Mouse (Mus musculus): Measurements from ENCODE around the gene Crtc3. TPM values are rescaled to one million over a fixed set of nuclear protein-coding genes. Genes with fewer than 3 reads are reported as not detected.

The Crtc3 gene
- polyA plus RNA-seq (2012; rRNA removed): 15.9 and 16.8 TPM in 2 replicates

DNA sequence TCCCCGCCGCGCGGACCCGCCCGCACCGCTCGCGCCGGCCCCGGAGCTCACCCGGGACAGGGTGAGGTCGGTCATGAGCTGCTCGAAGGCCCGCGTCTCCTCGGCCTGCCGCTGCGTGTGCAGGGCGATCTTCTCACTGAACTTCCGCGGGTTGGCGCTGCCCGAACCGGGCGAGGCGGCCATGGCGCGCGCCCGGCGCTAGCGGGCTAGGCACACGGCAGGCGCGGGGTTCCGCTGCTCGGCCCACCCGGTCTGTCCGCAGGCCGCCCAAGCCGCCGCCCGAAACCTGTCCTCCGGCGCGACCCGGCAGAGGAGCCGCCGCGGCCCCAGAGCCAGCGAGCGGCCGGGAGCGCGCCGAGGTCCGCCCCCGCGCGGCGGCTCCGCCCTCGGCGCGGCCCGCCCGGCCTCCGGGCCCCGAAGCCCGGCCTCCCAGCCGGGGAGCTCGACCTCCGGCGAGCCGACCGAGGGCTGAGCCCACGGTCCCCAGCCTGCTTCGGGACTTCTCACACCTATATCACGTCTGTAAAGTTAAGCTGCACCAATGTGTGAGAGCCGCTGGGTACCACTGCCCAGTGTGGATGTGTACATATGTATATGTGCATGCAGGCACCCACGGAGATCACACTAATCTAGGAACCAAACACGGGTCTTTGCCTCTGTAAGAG, at the start of gene Crtc3:
Crtc3 (minus strand) TSS at position 322 of the 665 bp plus-strand sequence.
- DNase-seq (ENCODE audit: extremely low spot score in 1 of 2, low spot score in 1 of 2): peak in 1 of 2 experiments; percentile 34

DNA sequence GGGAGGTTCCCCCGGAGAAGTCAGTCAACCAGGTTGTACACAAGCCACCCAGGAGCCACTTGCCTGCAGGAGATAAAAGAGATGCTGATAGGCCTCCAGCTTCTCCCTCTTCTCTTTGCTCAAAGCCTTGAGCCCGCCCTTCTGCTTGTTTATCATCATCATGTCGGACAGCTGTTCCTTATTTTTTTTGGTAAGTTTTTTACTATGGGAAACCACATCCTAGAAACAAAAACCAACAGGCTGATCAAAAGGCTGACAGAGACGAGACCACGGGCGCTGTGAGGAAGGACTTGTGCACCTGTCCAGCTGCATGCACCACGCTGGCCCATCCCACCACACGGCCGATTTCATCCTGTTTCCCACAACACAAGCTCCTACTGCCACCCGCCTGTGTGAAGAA, 47.5 kb upstream of the Crtc3 start:
- DNase-seq (ENCODE audit: extremely low spot score in 1 of 2, low spot score in 1 of 2): no peak

DNA sequence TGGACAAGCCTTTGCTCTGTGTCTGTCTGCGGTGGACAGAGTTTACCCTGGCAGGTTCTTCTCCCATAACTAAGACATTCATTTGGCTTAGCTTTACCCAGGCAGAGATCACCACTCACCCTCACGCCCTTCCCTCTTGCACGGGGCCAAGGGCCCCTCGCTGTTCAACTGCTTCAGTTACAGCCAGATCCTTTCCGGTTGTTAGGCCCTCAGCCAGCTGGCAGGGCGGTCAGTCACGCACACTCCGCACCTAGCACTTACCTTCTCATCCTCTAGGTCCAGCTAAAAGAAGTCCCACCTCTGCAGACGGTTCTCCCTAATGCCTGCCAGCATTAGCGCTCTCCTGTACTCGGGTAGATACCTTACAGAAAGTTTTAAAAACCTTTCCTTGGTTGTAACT, 44.3 kb upstream of the Crtc3 start:
- no peak for DNase-seq (ENCODE audit: extremely low spot score in 1 of 2, low spot score in 1 of 2)

DNA sequence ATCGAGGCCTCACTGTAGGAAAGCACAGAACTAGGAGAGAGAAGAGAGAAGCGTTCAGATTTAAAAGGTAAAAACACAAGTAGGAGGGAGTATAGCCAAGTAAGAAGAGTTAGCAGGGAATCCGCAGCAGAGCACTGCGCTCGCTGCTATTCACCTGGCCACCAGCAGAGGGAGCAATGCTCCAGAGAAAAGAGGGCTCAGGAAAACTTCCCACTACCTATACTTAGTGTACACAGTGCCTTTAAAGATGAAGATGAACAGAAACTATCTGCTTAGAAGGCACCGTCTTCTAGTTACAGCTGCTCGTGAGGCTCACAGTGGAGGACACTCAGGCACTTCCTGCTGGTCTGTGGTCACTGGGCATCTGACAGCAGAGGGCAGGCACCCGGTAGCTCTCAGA, 41.0 kb upstream of the Crtc3 start:
- peak in 1 of 2 experiments; percentile 90 for DNase-seq (ENCODE audit: extremely low spot score in 1 of 2, low spot score in 1 of 2)

DNA sequence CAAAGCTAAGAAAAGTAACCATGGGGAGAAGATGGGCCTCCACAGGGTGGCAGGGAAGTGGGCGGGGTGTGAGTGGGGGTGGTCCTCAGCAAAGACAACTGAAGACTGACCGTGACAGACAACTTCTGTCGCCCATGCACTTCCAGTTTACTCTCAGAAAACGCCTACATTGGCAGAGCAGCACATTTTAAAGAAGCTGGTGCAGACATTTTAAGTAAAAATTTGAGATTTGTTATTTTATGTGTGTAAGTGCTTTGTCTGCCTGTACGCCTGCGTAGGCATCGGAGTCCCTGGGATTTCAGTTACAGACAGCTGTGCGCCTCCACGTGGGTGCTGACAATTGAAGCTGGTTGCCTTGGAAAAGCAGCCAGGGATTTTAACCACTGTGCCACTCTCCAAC, 32.4 kb upstream of the Crtc3 start:
- peak; percentile 60 to 83 for DNase-seq (ENCODE audit: extremely low spot score in 1 of 2, low spot score in 1 of 2)

DNA sequence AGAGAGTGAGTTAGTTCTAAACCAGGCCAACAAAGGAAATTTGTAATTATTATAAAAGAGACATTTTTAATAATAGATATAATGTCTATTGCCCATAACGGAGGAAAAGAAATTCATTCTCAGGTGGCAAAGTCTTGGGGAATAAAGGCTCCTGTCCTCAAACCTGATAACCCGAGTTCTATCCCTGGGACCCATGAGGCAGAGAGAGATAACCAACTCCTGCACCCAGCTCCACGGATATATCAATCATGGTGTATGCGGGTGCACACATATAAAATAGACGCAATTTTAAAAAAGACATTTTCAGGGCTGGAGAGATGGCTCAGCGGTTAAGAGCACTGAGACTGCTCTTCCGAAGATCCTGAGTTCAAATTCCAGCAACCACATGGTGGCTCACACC, 30.9 kb upstream of the Crtc3 start:
- DNase-seq (ENCODE audit: extremely low spot score in 1 of 2, low spot score in 1 of 2): no peak

DNA sequence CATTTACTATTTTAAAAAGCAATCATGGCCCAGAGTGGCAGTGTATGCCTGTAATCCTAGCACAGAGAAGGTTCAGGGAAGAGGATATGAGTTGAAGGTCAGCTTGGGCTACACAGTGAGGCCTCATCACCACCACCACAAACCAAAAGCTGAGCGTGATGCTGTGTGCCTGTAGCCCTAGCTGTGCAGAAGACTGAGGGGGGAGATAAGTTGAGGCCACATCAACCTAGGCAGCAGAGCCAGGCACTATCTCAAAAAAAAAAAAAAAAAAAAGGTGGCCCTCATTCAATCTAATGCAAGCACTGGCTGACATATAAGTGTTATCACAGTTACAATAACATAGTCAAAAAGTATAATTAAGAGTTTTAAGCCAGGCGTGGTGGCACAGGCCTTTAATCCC, 30.4 kb upstream of the Crtc3 start:
- DNase-seq (ENCODE audit: extremely low spot score in 1 of 2, low spot score in 1 of 2): no peak

DNA sequence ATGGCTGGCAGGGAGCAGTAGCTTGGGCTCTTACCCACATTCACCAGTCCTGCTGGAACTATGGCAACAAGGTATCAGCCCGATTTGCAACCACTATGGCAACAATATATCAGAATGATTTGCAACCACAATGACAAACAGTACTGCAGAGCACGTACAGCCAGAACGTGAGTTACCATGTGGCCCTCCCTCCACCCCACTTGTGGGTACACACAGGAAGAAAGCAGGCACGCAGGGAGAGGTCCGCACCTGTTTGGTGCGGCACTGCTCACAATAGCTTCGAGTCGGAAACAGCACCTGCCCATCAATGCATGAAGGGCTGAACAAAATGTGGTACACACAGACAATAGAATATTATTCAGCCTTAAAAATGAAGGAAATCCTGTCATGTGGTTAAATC, 29.8 kb upstream of the Crtc3 start:
- DNase-seq (ENCODE audit: extremely low spot score in 1 of 2, low spot score in 1 of 2): no peak

DNA sequence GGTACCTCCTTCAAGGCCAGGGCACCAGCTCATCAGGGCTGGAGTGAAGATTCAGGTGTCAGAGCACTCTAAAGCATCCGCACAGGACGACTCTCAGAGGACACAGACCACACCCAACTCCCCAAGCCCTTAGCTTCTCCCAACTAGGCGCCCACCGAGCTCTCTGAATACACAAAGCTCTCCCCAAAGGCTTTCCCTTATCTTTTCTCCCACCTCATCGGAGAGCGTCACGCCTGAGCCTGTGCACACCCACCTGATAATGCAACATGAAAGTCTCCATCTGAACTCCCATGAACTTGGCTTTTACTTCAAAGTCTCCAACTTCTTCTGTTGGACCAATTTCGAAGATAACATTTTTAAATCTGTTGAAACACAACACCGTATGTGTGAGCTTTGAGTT, 28.1 kb upstream of the Crtc3 start:
- no peak for DNase-seq (ENCODE audit: extremely low spot score in 1 of 2, low spot score in 1 of 2)

DNA sequence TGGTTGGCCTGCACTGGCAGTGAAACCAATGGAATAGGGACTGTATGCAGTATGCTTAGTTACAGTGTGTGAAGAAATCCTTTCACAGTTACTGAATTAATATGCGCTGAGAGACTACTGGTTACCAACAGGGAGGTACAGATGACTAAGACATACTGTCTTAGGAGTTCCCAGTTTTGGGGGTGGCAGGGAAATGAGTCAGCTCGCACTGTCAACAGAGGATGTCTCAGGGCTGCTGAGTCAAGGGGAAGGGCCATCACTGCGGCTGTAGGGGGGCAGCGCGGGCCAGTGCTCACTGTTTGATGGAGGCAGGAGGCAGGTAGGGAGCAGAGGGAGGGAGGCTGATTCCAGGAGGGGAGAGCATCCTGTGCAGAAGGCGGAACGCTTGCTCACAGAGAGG, 26.6 kb upstream of the Crtc3 start:
- DNase-seq (ENCODE audit: extremely low spot score in 1 of 2, low spot score in 1 of 2): peak; percentile 53 to 74

DNA sequence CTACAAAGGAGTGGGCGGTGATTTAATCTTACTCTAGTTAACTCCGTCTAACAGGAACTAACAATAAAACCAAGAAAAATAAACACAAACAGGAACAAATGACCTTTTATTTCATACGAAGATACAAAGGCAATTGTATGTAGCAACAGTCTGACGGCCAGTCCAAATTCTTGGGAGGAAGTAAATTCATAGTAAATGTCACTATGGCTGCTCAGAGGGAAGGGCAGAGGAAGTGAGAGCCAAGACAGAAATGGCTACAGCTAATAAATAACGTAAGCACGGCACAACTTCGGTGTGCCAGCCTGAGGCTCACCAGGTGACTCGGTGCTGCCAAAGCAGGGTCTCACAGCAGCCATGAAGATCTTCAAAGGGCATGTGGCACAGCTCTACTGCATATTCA, 22.8 kb upstream of the Crtc3 start:
- no peak for DNase-seq (ENCODE audit: extremely low spot score in 1 of 2, low spot score in 1 of 2)

DNA sequence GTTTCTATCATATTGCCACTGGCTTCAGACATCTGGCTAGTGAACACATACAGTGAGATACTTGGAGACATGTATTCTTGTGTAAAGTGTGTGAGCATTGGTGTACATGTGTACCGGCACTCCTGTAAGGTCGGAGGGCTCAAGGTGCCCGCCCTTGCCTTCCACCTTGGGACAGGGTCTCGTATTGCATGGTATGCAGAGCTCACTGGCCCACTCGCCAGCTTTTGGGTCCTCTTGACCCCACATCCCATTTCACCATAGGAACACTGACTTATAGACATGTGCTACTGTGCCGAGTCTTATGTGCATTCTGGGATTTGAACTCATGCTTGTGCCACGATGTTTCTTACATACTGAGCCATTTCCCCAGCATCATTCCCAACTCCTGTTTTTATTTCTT, 21.7 kb upstream of the Crtc3 start:
- DNase-seq (ENCODE audit: extremely low spot score in 1 of 2, low spot score in 1 of 2): no peak

DNA sequence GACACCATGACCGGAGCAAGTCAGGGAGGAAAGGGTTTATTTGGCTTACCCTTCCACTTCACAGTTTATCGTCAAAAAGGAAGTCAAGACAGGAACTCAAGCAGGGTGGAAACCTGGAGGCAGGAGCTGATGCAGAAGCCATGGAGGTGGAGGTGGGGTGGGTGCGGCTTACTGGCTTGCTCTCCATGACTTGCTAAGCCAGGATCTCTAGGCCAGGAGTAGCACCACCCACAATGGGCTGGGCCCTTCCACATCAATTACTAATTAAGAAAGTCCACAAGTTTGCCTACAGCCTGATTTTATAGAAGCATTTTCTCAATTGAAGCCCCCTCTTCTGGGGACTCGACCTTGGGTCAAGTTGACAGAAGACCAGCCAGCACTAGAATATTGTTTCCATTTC, 15.4 kb upstream of the Crtc3 start:
- no peak for DNase-seq (ENCODE audit: extremely low spot score in 1 of 2, low spot score in 1 of 2)

DNA sequence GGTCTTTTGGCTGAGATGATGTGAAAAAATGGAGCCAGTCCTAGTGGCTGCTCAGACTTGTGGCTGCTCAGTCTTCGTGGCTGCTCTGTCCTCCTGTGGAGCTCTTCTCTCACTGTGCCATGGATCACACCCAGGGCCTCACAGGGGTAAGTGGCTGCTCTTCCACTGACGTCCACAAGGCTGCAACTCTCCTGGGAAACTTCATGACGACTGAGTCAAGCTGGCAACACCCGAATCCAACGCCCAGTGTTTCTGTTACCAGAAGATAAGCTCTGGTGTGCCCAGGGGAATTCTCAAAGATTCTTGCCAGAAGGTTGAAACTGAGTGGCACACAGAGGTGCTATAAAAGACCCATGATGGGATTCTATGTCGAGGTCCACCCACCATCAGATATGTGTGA, 13.8 kb upstream of the Crtc3 start:
- DNase-seq (ENCODE audit: extremely low spot score in 1 of 2, low spot score in 1 of 2): no peak

DNA sequence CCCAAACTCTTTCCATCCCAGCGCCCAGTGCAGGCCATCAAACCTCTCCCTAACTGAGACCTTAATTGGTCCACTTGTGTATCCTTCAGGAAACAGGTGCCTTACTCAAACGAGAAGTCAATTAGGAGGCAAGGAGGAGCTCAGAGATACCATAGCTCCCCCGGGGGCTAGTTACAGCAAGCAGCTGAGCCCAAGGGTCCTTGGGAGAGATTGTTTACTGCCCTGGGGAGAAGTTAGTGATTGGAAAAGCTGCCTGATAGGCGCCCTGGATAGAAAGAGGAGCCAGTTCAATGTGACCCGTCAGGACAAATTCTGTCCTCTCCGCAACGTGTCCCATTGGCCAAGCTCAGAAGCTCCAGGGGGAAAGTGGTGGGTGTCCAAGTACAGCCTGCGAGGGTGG, 11.0 kb upstream of the Crtc3 start:
- DNase-seq (ENCODE audit: extremely low spot score in 1 of 2, low spot score in 1 of 2): no peak

DNA sequence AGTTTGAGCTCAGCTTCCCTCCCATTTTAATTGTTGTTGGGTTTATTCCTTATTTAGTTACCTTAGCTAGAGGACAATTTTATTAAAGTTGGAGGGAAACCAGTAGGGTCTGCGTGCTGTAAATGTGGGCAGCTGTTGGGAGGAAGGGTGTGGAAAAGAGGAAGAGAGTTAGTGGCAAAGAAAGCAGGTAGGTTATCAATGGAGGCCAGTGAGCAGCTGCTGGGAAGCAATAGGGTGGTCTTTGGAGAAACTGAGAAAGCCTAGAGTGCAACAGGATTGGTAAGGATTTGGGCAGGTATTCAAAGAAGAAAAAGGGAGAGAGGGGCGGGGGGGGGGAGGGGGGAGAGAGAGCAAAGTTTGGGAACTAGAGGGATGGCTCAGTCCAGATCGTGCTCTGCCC, 10.3 kb upstream of the Crtc3 start:
- no peak for DNase-seq (ENCODE audit: extremely low spot score in 1 of 2, low spot score in 1 of 2)

DNA sequence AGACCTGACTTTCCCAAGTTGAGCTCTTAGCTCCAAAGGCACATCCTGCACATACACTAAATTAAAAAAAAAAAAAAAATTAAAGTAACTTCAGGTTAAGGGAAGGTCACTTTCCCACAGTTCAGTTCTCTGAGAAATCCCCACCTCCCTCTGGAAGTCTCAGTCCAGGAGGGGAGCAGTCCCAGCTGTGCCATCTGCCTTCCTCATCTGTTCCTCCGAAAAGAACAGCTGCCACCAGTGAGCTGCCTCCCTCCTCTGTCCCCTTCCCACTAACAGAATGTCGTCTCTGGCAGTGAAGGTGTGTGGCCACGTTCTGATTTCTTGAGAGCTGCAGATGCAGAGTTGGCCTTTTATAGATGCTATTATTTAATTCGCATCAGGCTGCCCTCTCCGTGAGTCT, 9.2 kb upstream of the Crtc3 start:
- no peak for DNase-seq (ENCODE audit: extremely low spot score in 1 of 2, low spot score in 1 of 2)

DNA sequence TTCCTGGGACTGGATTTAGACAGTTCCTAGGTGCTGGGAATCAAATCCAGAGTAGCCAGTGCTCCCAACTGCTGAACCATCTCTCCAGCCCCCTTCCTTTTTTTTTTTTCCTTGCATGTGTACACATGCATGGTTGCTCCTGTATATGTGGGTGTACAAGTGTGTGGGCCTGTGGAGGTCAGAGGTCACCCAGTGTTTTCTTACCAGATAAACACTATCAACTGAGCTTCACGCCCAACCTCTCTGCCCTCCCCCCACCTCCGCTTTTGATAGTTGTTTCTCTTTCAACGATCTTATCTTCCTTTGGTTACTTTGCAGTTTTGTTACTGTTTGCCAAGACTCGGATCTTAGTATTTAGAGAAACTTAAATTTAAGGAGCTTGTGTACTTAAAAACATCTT, 8.2 kb upstream of the Crtc3 start:
- no peak for DNase-seq (ENCODE audit: extremely low spot score in 1 of 2, low spot score in 1 of 2)

DNA sequence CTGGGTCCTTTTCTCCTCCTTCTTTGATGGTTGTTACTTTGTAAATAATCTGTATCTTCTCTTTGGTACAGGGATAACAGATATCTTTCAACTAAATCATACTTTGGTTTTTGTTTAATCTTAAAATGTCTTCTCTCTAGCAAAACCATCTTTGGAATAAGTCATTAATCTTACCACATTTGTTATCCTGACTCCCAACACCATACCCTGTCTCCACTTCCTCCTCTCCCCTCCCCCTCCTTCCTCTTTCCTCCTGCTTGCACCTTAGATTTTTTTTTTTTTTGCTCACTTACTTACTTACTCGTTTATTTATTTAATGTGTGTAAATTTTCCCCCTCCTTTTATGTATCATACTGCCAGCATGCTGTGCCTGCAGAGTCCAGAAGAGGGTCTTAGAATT, 7.7 kb upstream of the Crtc3 start:
- no peak for DNase-seq (ENCODE audit: extremely low spot score in 1 of 2, low spot score in 1 of 2)

DNA sequence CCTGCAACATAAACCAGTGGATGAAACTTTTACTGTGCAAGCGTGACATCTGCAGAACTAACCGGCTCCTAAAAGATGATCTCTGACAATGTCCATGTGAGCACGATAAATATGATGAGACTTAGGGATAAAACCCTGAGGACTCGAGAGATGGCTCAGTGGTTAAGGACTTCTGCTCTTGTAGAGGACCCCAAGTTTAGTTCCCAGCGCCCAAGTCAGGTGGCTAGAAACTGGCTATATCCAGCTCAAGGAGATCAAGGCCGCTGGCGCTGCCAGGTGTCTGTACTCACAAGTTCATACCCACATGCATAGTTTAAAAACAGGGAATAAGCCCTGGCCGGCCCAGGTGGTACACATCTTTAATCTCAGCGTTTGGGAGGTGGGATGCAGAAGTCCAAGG, 3.8 kb upstream of the Crtc3 start:
- DNase-seq (ENCODE audit: extremely low spot score in 1 of 2, low spot score in 1 of 2): no peak

DNA sequence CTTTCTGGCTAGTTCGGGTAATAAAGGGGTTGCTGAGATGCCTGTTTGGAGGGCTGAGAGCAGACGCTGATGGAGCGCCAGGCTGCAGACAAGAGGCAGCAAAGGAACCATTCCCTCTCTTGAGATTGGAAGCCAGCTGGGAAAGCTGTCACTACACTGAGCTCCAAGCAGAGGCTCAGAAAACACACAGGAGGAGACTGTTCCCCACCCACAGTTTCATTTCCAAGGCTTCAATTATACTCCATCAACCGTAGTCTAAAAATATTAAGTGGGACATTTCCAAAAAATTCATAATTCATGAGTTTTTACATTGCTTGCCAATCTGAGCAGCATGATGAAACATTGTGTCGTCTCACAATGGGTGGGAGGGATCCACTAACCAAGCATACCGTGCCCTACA, 2.5 kb upstream of the Crtc3 start:
- peak; percentile 60 to 79 for DNase-seq (ENCODE audit: extremely low spot score in 1 of 2, low spot score in 1 of 2)

DNA sequence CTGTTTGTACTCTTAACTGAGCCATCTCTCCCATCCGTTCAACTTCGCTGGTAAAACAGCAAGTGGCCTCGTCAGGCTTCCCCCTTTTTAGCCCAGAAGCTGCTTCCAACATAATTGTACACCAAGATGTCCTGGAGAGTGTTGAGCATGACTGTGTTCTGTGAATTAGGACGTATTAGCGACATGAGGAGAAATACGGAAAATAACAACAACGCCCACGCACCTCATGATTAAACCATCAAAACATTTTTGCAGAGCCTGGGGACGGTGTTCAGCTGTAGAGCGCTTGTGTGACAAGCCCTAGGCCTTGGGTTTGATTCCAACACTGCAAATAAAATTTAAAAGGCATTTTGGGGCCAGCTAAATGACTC, 529 bp upstream of the Crtc3 start:
- peak in 1 of 2 experiments; percentile 26 for DNase-seq (ENCODE audit: extremely low spot score in 1 of 2, low spot score in 1 of 2)
